Mouse (Mus musculus): Measurements from ENCODE around the gene Il9r.

DNA sequence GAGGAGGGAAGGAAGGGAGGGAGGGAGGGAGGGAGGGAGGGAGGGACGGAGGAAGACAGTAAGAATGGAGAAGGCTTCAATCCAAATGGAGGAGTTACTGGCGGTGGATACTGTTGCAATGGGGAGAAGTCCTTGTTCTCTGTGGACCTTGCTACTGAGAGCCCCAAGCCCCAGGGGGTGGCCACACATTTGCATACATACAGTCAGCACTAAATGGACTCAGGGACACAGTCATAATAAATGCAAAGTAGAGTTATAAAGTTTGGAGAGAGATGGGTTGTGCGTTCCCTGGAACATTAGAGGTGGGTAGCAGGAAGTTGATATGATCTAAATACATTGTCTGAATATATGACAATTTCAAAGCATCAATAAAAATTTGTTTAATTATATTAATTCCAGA is 14.0 kb downstream of the Il9r start:
- TF ChIP-seq CTCF (IDR thresholded peaks at IDR 0.05; ENCODE audit: low read depth) (no peak), EP300 (IDR thresholded peaks at IDR 0.05; ENCODE audit: low read depth) (no peak)

All from liver, postnatal 0 days (tissue).